Mouse (Mus musculus): ENCODE measurements at regions not wholly inside any gene's neighbourhood (a gene's known extent, or its start where the extent isn't known, plus 50 kb on each side); places are given as distances from the start of the nearest gene placed in this dataset. TPM values are rescaled to one million over a fixed set of nuclear protein-coding genes. Genes with fewer than 3 reads are reported as not detected.

DNA sequence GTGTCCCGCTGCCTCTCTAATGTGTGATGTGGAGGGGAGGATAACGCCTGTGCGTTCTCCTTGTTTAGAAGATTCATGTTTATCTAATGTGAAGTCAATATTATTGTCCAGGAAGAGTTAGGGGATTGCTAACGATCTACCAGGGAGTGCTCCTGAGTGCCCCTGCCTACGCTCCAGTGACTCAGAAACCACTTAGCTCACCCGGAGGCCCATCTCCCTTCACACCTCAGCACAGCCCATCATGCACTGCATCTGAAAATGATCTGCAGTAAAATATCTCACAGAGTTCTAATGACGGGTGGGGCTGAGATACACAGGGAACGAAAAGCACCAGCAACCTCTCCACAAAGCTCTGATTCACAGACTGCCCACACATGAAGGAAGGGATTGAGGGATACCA lies 409.0 kb upstream of the Pfkp start:
- Histone ChIP-seq H3K4me2 (replicated peaks; ENCODE audit: low read depth) (no peak overlapping the region), H3K4me1 (replicated peaks; ENCODE audit: control insufficient read depth, insufficient read depth, low read length) (no peaks in the 10 kb centered on the region), H3K36me3 (ENCODE audit: control insufficient read depth, insufficient read depth) (no peaks in the 10 kb centered on the region), H3K9ac (ENCODE audit: low read depth, low read length) (no peak overlapping the region), H3K9me3 (ENCODE audit: control insufficient read depth) (no peaks in the 10 kb centered on the region), H3K27ac (ENCODE audit: low read depth, low read length) (no peak overlapping the region), H3K4me3 (ENCODE audit: low read depth, low read length) (no peak overlapping the region), H3K27me3 (replicated peaks; ENCODE audit: control insufficient read depth, insufficient read depth, low read length) (no peaks in the 10 kb centered on the region)
- TF ChIP-seq CTCF (IDR thresholded peaks at IDR 0.05; ENCODE audit: low read depth) = no peak
- ATAC-seq = no peak
- WGBS = 50% methylated on average over 8 of the region's 8 CpGs

Small RNAs in the stretch of these regions (microRNA-seq; reads per million reads assigned to microRNA genes)
- not detected for gene Gm22689
